Comparison of ENCODE assay signal across 9 mouse cellular contexts in genomic region chr10:127080901-127081780, GRCm38 (mm10). TPM values are rescaled to one million over a fixed set of nuclear protein-coding genes. Genes with fewer than 3 reads are reported as not detected.
A peak's percentile ranks its signal among the peaks of the same experiment; 100 is the strongest.
DNase-seq lines count a peak whose midpoint lies in the region; ATAC-seq and TF ChIP-seq lines count a peak whose summit lies in the region.
"Had no signal": no experiment of that assay in that cellular context is flagged by ENCODE, and none has a peak within 500 bp of the region (broad histone marks: within the 10 kb centered on the region; RNA-seq: fewer than 3 reads in every experiment).

No protein-coding gene starts in this region.

- no peaks in the 10 kb centered on the region for H3K9me3 ChIP-seq in kidney, embryonic 14.5 days (ENCODE audit: control insufficient read depth, low read length)
- no peaks in the 10 kb centered on the region for H3K9me3 ChIP-seq in neural tube, embryonic 13.5 days

- no peak for TF ChIP-seq CTCF in cerebellum, adult 2 months (IDR thresholded peaks at IDR 0.05; ENCODE audit: borderline replicate concordance, insufficient read depth, low read depth, low read length)

- no peak for ATAC-seq in kidney, embryonic 14.5 days (ENCODE audit: low FRiP score, low TSS enrichment)
- ATAC-seq in neural tube, embryonic 13.5 days (ENCODE audit: low read depth), result no peak
- no peak for ATAC-seq in CD4-positive, CD25-positive, alpha-beta regulatory T cell, adult 4 months

- peak; percentile 50; the same call in 1 of the 2 replicates for TF ChIP-seq POLR2A in cerebellum, adult 2 months (IDR thresholded peaks at IDR 0.05; ENCODE audit: borderline replicate concordance, insufficient read depth, low read length)

- peak overlapping the region; percentile 48 for H3K4me2 ChIP-seq in kidney, embryonic 14.5 days (replicated peaks; ENCODE audit: low read depth, low read length)
- peak overlapping the region; percentile 87 for H3K4me2 ChIP-seq in neural tube, embryonic 13.5 days

- peaks cover 28% of the 10 kb centered on the region for H3K4me1 ChIP-seq in kidney, embryonic 14.5 days (ENCODE audit: control insufficient read depth, insufficient read depth, low read length)
- H3K4me1 ChIP-seq in cerebellum, adult 2 months (ENCODE audit: control insufficient read depth, insufficient read depth, low read length), result peaks cover 29% of the 10 kb centered on the region
- peaks cover 58% of the 10 kb centered on the region for H3K4me1 ChIP-seq in neural tube, embryonic 13.5 days (replicated peaks)

- 0 out of 2 replicates have a peak overlapping the region, but pooled peaks have one; percentile 13 for H3K9ac ChIP-seq in kidney, embryonic 14.5 days (ENCODE audit: low read depth, low read length)
- H3K9ac ChIP-seq in neural tube, embryonic 13.5 days, result peak overlapping the region; percentile 96

- no peaks in the 10 kb centered on the region for H3K36me3 ChIP-seq in kidney, embryonic 14.5 days (ENCODE audit: control insufficient read depth, insufficient read depth, low read length)
- peaks cover 29% of the 10 kb centered on the region for H3K36me3 ChIP-seq in neural tube, embryonic 13.5 days

- H3K27me3 ChIP-seq in kidney, embryonic 14.5 days (ENCODE audit: control insufficient read depth, insufficient read depth, low read length), result peaks cover 72% of the 10 kb centered on the region
- H3K27me3 ChIP-seq in cerebellum, adult 2 months (ENCODE audit: control insufficient read depth, insufficient read depth, low read length), result no peaks in the 10 kb centered on the region
- peaks cover 78% of the 10 kb centered on the region for H3K27me3 ChIP-seq in neural tube, embryonic 13.5 days

- no peak for DNase-seq in kidney, adult 8-10 months
- DNase-seq in cerebellum, adult 2 months, result peak; percentile 79
- DNase-seq in heart, adult 8-10 months (ENCODE audit: low spot score), result peak; percentile 65
- DNase-seq in kidney, postnatal 14 days, result peak; percentile 51
- no peak for DNase-seq in spleen, postnatal 4 days (ENCODE audit: low spot score in 2 of 2)

- H3K4me3 ChIP-seq in kidney, embryonic 14.5 days (ENCODE audit: low read length), result peak overlapping the region; percentile 29
- peak overlapping the region; percentile 99 for H3K4me3 ChIP-seq in cerebellum, adult 2 months (replicated peaks; ENCODE audit: insufficient read depth, low read depth, low read length)
- H3K4me3 ChIP-seq in neural tube, embryonic 13.5 days, result peak overlapping the region; percentile 82

- H3K27ac ChIP-seq in kidney, embryonic 14.5 days (ENCODE audit: low read depth, low read length), result no peak overlapping the region
- H3K27ac ChIP-seq in cerebellum, adult 2 months (ENCODE audit: insufficient read depth, low read length), result peak overlapping the region; percentile 97
- no peak overlapping the region for H3K27ac ChIP-seq in neural tube, embryonic 13.5 days (replicated peaks)

- WGBS in kidney, embryonic 14.5 days, result 2% methylated on average over 48 of the region's 48 CpGs
- 2% methylated on average over 48 of the region's 48 CpGs for WGBS in cerebellum, adult 2 months
- 2% methylated on average over 48 of the region's 48 CpGs for WGBS in neural tube, embryonic 13.5 days

RNA-seq across cellular contexts. Expression of gene Agap2, which starts 6.1 kb away (rescaled TPM):
- 0.07 and 0.61 TPM in 2 replicates for polyA plus RNA-seq in kidney, embryonic 14.5 days (2014; fragmentation: Nextera tagmentation; extraction: Ambion mirVana)
- polyA plus RNA-seq in cerebellum, adult 2 months (2012; rRNA removed), result 99.5 and 109 TPM in 2 replicates
- total RNA-seq in heart, adult 8-10 months (2022), result 1 to 10 TPM; 3.6 to 6.1 (median 4.8) TPM
- 1.9 and 2.3 TPM in 2 replicates for polyA plus RNA-seq in neural tube, embryonic 13.5 days (2015; fragmentation: Nextera tagmentation; extraction: Ambion mirVana)
- polyA plus RNA-seq in CD4-positive, CD25-positive, alpha-beta regulatory T cell, adult 4 months (2017; shearing (Covaris generic)), result 10 to 100 TPM; 29.8 to 34.6 TPM

RNA-seq across cellular contexts. Expression of gene Tspan31, which starts 11.1 kb away (rescaled TPM):
- polyA plus RNA-seq in kidney, embryonic 14.5 days (2014; fragmentation: Nextera tagmentation; extraction: Ambion mirVana), result 106 and 153 TPM in 2 replicates
- 81.6 and 84.6 TPM in 2 replicates for polyA plus RNA-seq in cerebellum, adult 2 months (2012; rRNA removed)
- total RNA-seq in heart, adult 8-10 months (2022), result 10 to 100 TPM; 43.7 to 50.9 (median 48.6) TPM
- 125 and 136 TPM in 2 replicates for polyA plus RNA-seq in neural tube, embryonic 13.5 days (2015; fragmentation: Nextera tagmentation; extraction: Ambion mirVana)
- polyA plus RNA-seq in CD4-positive, CD25-positive, alpha-beta regulatory T cell, adult 4 months (2017; shearing (Covaris generic)), result 100 to 1,000 TPM in 1 of 2 experiments, 10 to 100 TPM in 1; 87.4 to 109 TPM

RNA-seq across cellular contexts. Expression of gene Cdk4, which starts 17.8 kb away (rescaled TPM):
- polyA plus RNA-seq in kidney, embryonic 14.5 days (2014; fragmentation: Nextera tagmentation; extraction: Ambion mirVana), result 2,221 and 2,763 TPM in 2 replicates
- polyA plus RNA-seq in cerebellum, adult 2 months (2012; rRNA removed), result 141 and 143 TPM in 2 replicates
- total RNA-seq in heart, adult 8-10 months (2022), result 10 to 100 TPM; 74.9 to 90.0 (median 79.0) TPM
- 1,139 and 1,291 TPM in 2 replicates for polyA plus RNA-seq in neural tube, embryonic 13.5 days (2015; fragmentation: Nextera tagmentation; extraction: Ambion mirVana)
- polyA plus RNA-seq in CD4-positive, CD25-positive, alpha-beta regulatory T cell, adult 4 months (2017; shearing (Covaris generic)), result 100 to 1,000 TPM; 294 to 347 TPM

RNA-seq across cellular contexts. Expression of gene March9, which starts 21.2 kb away (rescaled TPM):
- 1.5 and 2.6 TPM in 2 replicates for polyA plus RNA-seq in kidney, embryonic 14.5 days (2014; fragmentation: Nextera tagmentation; extraction: Ambion mirVana)
- 11.8 TPM in 2 replicates for polyA plus RNA-seq in cerebellum, adult 2 months (2012; rRNA removed)
- total RNA-seq in heart, adult 8-10 months (2022), result 1 to 10 TPM; 2.4 to 4.1 (median 3.3) TPM
- 5.4 and 6.3 TPM in 2 replicates for polyA plus RNA-seq in neural tube, embryonic 13.5 days (2015; fragmentation: Nextera tagmentation; extraction: Ambion mirVana)
- under 1 TPM; 0.19 to 0.73 TPM for polyA plus RNA-seq in CD4-positive, CD25-positive, alpha-beta regulatory T cell, adult 4 months (2017; shearing (Covaris generic))

RNA-seq across cellular contexts. Expression of gene Cyp27b1, which starts 33.1 kb away (rescaled TPM):
- polyA plus RNA-seq in kidney, embryonic 14.5 days (2014; fragmentation: Nextera tagmentation; extraction: Ambion mirVana), result 0.36 and 0.41 TPM in 2 replicates
- 0.19 and 0.29 TPM in 2 replicates for polyA plus RNA-seq in cerebellum, adult 2 months (2012; rRNA removed)
- under 1 TPM in 1 of 4 experiments, not detected in 3; 0.19 TPM for total RNA-seq in heart, adult 8-10 months (2022)
- 0.12 and 0.28 TPM in 2 replicates for polyA plus RNA-seq in neural tube, embryonic 13.5 days (2015; fragmentation: Nextera tagmentation; extraction: Ambion mirVana)
- under 1 TPM in 1 of 2 experiments, not detected in 1; 0.27 TPM for polyA plus RNA-seq in CD4-positive, CD25-positive, alpha-beta regulatory T cell, adult 4 months (2017; shearing (Covaris generic))
- total RNA-seq: neutrophil, adult 5-6 weeks had no signal

Comparison
In these comparisons a context has a peak if more than half of its experiments do, and no peak if none do; other contexts are left out.
1. DNase-seq: peak in cerebellum, adult 2 months (2 of 2), heart, adult 8-10 months (single experiment) and kidney, postnatal 14 days (single experiment); none in kidney, adult 8-10 months (0 of 2) and spleen, postnatal 4 days (0 of 2).
2. H3K4me3 ChIP-seq: peak in every context shown above with its lines; median percentile 99 in cerebellum, adult 2 months; 82 in neural tube, embryonic 13.5 days; 29 in kidney, embryonic 14.5 days.